Mouse (Mus musculus) retina, adult 2 months (tissue): ENCODE data around the gene Dse.
"Not testable (repeated sequence)": the region's sequence is repeated elsewhere in the genome, so short reads cannot be mapped to it uniquely, and the experiment has no call there.

ENCODE experiments used
- DNase-seq: peaks from one replicate; pipeline ENCODE4 v3.0.0-alpha.2; 2012; ENCODE audit warnings: low read depth, low spot score

Gene Dse

DNA sequence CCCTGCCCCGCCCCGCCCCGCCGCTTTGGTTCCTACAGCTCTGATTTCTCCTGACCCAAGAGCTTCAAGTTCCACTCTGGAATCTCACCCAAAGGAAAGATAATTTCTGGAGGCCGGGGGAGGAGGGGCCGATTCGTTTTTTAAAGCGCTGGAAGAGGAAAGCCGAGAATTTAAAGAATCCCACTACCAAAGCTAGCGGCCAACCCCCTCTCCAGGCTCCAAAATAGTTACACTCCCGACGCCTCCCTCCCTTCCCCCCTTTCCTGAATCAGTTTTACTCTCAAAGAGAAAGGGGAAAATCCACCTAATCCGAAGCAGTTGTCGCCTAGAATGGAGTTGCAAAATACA, at the start of gene Dse:
Gene Dse (minus strand): TSS at position 213 of the 348 bp plus-strand sequence.
- DNase-seq: no peak

DNA sequence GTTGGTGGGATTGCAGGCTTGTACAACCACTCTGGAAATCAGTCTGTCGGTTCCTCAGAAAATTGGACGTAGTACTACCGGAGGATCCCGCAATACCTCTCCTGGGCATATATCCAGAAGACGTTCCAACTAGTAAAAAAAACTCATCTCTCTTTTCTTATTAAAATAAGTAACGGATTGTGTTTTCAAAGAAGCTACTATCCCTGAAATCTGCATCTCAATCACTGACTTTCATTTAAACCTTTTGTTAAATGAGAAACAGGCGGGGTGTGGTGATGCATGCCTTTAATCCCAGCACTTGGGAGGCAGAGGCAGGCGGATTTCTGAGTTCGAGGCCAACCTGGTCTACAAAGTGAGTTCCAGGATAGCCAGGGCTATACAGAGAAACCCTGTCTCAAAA, 45.3 kb upstream of the Dse start:
- not testable (repeated sequence) for DNase-seq

DNA sequence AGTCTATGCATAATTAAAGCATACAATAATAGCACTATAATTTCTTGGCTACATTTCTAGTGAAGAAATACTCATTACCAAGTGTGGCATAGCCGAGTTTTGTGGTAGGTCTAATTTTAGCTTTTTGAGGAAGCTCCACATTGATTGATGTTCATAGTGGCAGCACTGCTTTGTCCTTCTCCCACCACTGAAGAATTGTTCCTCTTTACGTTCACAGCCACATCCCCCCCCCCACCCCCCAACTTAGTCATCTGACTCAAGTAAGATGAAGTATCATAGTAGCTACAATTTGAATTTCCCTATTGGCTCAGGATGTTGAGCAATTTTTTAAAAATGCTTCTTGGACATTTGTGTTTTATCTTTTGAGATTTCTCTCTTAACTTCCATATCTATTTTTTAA, 42.1 kb upstream of the Dse start:
- no peak for DNase-seq

DNA sequence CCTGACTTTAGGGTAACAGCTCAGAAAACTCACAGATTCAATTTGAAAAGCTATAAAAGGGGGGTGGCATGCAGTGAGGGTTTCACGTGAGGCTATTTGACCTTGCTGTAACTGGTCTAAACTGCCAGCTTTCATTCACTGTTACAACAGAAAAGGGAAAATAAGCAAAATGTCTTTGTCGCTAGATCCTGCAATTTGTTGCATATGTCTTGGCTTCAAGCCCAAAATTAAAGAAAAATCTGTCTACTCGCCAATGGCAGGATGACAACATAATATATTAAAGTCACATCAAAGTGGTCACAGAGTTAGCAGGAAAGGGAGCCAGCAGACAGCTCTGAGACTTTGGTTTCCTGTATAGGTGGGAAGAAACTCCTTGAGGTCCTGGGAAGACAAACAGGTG, 40.2 kb upstream of the Dse start:
- no peak for DNase-seq

DNA sequence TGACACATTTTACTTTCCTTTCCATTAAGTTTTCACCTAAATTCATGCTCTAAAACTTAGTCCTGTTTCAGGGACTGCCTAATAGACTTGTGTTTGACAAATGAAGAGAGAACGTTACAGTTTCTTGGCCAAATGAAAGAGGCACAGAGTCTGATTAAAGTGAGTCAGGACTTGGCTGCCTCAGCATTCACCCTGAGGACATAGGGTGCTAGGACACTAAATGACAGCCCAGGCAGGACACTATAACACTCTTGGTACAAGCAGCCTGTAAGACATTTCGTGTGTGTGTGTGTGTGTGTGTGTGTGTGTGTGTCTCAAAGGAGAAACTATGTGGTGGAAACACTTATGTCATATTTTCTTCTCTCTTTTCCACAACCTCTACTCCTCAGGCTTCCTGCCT, 38.6 kb upstream of the Dse start:
- DNase-seq: no peak

DNA sequence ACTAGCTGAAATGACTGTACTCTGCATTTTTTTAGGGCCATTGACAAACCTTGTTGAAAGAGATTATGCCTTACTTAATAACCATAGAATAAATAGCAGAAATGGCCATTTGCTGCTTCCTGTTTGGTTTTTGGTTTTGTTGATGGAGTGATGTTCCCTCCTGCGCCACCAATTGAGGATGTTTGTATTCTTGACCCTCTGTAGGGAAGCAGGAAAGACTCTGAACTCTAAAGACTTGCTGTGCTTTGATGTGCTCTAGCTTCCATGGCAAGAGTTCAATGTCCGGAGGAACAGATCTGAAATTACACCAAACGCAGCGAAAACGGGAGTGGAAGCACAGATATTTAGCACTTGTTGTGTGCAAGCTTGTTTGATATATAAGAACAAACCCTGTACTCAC, 37.2 kb upstream of the Dse start:
- DNase-seq: no peak

DNA sequence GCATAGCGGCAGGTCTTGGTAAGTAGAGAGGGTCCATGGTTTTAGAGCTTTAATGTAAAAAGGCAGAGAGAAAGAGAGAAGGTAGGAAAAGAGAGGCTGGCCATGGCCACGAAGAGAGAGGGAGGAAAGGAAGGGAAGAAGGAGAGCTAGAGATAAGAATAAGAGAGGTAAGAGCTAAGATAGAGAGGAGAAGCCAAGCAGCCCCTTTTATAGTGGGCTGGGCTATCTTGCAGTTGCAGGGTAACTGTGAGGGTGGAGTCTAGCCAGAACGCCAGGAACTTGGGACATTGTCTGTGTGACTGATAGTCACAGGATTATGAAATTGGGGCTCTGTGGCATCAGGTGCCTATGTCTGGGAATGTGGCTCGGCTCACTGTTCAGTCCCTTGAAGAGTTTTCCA, 31.0 kb upstream of the Dse start:
- DNase-seq: no peak

DNA sequence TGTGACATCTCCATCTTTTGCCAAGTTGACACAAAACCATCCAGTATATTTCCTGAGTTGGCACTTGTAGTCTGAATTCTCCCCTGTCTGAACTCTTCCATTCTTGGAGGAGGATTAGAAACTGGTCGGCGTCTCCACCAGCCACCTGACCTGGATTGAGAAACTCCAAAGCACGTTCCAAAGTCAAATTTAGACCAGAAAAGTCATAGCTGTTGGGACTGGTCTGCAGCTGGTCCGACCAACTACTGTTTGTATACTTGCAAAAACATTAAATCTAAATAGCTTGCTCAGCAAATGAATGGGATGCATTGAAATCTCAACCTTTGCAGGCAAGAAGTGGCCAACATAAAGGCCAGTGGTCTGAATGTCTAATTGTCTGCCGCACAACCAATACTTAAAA, 29.1 kb upstream of the Dse start:
- no peak for DNase-seq

DNA sequence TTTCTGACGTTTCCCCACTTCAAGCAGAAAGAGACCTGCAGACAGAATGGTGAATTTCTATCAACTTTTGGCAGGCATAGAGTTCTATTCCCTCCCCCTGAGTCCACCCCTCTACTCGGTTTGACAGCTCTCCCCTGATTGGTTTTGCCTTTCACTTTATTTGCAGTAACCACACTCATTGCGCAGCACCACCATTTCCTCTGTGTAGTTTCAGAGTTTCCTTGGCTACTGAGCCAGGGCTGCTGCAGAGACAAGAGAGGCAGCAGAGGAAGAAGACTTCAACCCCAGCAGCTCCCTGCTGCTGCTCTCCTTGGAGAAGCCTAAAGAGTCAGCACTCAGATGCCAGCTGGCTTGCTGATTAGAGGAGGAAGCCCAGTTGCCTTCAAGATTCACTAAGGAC, 27.9 kb upstream of the Dse start:
- DNase-seq: no peak

DNA sequence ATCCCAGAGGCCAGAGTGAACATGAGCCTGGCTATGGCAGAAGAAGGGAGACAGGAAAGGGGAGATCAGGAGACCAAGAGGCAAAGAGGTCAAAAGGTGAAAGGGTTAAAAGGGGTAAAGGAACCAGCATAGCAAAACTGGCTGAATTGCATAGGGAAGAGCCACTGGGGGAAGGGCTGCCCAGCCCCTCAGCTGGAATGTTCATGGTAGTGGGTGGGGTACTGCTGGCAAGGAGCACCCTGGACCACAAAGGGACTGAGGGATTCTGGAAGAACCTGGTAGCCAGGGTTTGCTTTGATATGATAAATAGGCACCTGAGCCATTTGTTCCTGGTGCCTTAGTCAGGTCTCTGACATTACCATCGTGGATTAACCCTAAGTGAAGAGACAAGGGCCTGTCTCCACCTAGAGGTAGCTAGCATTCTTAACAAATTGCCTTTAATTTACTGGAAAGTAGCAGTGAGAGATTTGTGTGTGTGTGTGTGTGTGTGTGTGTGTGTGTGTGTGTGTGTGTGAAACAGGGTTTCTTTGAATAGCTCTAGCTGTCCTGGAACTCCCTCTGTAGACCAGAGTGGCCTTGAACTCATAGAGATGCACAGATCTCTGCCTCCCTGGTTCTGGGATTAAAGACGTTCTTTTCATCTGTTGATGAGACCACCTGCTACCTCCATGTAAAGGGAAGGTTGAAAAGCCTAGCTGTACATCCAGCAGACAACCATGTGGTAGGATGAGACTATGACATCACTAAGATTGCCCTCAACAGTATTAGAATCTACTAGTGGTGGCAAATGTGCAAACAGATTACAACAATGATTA, 26.6 kb upstream of the Dse start:
- DNase-seq: no peak

DNA sequence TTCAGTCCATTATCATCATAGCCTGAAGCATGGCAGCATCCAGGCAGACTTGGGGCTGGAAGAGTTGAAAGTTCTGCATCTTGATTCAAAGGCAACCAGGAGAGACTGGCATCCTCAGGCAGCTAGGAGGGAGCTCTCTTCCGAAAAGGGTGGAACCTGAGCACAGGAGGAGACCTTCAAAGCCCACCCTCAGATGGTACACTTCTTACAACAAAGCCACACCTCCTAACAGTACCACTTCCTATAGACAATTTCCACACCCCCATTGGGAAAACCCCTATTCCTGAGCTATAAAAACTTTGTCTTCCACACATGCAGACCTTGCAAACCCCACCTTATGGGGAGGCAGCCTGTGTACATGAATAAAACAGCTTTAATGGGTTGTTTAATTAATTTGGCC, 25.9 kb upstream of the Dse start:
- DNase-seq: no peak

DNA sequence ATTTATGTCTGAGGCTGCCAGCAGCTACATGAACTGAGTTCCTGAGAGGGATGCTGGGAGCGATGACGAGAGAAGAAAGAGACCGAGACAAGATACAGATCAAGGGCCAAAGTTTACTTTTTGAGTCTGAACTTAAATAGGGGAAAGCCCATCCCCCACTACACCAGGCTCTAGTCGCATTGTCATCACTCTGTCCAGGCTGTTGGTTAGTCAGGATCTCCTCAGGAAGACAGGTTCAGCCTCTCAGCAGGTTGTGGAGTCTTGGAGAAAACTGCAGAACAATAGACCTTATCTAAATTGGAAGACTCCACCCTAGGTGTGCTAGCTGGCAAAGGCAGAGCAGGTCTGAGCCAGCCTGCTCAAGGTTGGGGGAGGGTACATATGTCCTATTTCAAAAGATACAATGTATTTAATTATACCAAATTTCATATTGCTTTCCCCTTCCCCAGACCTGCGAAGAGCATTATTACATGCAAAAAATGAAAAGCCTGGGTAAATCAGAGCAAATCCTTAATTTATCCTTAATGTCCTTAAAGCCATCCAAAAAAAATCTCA, 22.7 kb upstream of the Dse start:
- no peak for DNase-seq

DNA sequence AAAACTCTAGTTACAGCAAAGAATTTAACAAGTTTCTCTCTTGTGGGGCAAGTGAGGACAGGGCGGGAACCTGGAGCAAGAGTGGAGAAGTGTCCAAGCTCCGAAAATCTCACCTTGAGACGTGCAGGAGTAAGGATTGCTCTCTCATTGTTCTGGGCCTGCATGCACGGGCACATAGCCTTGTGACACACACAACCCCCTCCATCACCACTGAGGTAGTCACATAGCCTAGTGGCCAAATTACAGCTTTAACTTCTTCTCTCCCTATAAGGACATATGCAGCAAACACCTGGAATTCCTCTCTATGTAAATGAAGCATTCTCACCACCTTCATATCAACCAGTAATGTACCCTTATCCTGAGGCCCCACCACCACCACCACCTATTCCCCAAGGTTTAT, 22.0 kb upstream of the Dse start:
- DNase-seq: no peak

DNA sequence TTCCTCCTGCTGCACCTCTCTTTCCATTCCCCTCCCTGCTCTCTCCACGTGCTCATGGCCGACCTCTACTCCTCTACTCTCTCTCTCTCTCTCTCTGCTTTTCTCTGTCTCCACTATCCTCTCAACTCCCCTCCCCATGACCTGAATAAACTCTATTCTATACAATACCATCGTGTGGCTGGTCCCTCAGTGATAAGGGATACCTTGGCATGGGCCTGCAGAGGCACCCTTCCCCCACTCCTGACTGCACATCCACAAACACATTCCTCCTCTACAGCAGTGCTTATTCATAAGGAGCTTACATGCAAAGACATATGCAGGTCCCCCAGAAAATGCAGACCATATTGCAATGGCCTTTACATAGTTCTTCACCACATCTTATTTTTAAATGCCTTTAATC, 16.1 kb upstream of the Dse start:
- DNase-seq: no peak

DNA sequence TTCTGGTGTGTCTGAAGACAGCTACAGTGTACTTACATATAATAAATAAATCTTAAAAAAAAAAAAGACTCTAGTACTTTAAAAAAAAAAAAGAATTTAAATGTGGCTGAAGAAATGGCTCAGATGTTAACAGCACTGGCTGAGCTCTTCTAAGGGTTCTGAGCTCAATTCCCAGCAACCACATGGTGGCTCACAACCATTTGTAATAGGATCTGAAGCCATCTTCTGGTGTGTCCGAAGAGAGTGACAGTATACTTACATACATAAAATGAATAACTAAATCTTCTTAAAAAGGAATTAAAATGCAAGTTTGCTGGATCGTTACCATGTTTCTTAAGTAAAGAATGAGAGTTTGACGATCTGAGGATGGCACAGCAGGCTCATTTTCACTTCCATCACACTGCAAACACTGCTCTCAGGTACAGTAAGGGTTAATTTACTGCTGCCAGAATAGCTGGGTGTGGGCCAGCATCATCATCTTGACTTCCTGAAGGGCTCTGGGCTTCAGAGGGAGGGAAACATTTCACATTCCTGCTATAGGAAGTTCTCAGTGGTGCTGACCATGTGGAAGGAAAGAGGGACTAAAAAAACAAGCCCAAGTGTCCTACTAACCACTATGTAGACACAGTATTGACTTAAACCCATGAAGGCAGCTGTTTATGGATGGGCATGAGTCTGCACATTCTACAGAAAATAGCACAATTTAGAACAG, 14.6 kb upstream of the Dse start:
- DNase-seq: no peak

DNA sequence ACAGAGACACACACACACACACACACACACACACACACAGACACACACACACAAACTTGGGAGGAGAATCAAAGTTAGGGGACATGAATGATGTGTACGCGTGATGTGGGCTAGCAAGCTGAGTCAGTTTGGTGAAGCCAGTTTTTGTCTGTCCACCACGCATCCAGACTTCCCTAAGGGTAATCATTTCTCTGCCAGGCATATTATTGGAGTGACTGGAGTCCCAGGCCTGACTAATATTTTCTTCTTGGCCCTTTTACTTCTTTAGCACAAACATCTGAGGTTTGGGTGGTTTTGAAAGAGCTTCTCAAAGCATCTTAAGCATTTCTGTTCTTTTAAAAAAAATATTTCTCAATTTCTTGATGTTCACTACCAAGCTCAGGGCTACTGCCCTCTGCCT, 10.7 kb upstream of the Dse start:
- DNase-seq: no peak

DNA sequence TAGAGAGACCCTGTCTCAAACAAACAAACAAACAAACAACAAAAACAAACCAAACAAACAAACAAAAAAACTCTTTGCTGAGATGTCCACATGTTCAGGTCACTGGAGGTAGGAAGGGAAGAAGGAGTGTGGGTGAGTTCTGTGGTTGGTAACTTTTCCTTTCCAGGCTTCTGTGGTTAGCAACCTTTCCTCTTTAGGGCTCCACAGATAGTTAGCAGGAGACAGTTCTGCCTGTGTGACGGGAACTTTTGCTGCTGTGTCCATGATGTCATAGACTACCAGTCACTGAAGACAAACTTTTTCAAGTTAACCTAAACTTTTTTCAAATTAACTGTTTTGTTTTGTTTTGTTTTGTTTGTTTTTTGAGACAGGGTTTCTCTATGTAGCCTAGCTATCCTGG, 8.2 kb upstream of the Dse start:
- no peak for DNase-seq

DNA sequence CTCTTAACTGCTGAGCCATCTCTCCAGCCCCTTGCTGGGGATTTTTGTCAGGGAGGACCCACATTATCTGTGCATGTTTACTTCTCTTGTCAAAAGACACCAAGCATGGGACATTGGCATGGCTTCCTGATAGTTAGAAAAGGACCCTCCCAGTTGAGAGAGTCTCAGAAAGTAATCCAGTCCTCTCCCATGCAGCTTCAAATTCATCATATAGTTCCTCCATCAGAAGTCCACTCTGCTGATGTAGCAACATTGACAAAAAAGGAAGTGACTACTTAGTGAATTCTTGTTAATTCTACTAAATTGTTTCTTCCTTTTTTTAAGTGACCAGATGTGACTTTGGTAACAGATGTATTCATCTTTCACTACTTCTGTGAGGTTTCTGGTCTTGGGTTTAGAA, 2.4 kb upstream of the Dse start:
- DNase-seq: no peak

DNA sequence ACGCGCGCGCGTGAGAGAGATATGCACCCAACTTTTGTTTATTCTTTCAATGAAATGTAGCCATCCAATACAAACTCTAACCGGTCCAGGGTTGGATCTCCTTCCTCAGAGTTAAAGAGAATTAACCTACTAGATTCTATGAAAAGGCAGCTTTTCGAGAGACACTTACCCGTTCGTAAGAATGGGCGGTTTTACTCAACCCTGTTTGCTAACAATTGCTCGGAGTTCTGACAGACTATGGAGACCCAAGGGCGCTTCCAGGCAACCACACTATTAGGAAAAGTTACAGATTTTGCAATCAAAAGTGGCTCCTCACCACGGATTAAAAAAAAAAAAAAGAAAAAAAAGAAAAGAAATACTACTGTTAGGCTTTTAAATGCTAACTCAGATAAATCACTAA, 516 bp upstream of the Dse start:
- no peak for DNase-seq

DNA sequence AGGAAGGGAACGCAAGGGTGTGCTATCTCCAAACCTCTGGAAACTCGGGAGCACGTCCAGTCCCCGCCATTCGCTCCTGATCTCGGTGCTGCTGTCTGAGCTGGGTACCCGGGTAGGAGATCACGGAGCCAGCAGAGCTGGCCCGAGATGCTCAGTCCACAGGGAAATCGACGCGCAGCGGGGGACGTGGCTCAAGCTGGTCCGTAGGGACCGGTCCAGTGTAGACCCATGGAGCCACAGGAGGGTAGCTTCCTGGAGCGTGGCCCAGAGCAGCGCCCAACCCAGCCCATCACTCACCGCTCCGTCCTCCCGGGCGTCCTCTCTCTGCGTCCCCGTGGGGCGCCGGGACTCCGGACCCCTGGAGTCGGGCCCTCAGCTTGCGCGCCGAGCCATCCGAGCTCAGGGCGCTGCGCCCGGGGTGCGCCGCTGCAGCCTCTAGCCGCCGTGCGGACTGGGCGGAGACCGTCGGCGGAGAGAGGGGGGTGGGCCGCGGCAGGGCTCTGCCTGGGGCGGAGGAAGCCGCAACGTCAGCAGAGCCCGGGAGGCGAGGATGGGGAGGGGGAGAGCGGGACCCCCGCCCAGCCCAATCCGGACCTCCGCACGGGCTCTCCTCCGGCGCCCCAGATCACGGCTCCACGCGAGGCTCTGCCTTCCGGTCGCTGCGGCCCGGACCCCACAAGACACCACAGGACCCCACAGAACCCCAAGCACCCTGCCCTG, 572 bp downstream of the Dse start:
- DNase-seq: no peak

DNA sequence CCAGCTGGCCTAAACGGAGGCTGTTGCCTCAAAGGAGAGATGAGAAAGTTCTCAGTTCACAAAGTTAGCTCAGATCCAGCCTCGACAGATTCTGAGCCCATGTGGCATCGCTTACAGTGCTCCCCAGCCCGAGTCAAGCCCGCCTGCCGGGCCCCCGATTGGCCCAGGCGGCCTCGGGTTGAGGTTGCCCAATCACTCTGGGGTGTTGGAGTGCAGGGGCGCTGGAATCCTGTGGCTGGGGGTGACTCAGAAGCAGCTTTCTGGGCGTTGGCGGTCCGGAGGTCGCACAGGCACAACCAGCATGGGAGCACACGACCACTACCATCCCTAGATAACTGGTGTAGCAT, 1.1 kb downstream of the Dse start:
- no peak for DNase-seq

DNA sequence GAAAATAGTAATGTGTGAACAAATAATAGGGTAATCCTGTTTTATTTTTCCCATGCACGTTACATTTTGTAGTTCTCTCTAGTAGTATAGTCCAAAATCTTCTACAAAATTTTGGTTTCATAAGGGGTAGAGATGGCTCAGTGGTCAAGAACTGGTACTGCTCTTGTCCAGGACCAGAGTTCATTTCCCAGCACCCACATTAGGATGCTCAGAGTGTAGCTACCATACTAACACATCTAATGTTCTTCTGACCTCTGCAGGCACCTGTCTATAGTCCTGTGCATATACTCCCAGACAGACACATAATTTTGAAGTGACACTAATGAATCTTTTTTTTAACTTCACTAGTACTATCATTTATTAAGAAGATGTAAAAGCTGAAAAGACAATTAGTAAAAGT, 1.7 kb downstream of the Dse start:
- DNase-seq: no peak

DNA sequence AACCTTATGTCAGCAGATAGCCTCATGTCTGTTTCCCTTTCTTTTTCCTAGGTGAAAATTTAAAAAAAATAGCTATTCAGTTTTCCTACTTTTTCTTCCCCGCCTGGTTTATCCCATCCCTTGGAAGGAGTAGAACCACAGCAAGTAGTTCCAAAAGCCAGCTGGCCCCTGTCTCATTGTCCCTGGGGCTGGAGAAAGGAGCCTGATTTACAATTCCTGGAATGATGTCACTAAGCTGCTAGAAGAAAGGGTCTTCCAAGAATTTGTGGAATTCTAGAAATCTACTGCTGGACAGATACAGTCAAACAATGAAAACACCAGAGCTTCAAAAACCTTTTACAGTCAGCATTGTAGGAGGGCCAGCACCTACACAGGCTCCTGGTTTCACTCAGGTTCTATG, 6.8 kb downstream of the Dse start:
- DNase-seq: no peak
